Mouse (Mus musculus): Measurements from ENCODE around the gene Majin.

- TF ChIP-seq CTCF (IDR thresholded peaks at IDR 0.05; ENCODE audit: low read depth, low read length) (no peak), POLR2A (IDR thresholded peaks at IDR 0.05; ENCODE audit: extremely low read depth, insufficient read depth, low read length) (no peak)
These were observed 46.2 kb downstream of the Majin start for GRCm38 (mm10) chr19:6230411-6230810.

Data from liver, adult 2 months (tissue).